Mouse (Mus musculus) heart, embryonic 14.5 days (tissue): ENCODE measurements around the gene Lpin2. TPM values are rescaled to one million over a fixed set of nuclear protein-coding genes. Genes with fewer than 3 reads are reported as not detected.
A peak's percentile ranks its signal among the peaks of the same experiment; 100 is the strongest.

Experiments used
- ATAC-seq: fragments of 200-750 bp; cut with Nextera tagmentation; 2 replicates; pipeline ENCODE4 v1.8.0; 2017; ENCODE audit warnings: low read depth, moderate TSS enrichment; ENCODE audit not compliant: insufficient number of reproducible peaks, insufficient read depth, low FRiP score
- H3K27ac ChIP-seq, 2 experiments: fragments of 200-500 bp in 1 of 2; fragments of 300-500 bp in 1 of 2; sonication (generic) in 1 of 2; replicated peaks in 1 of 2; 2 replicates each; pipeline ENCODE4 v1.5.1; 2012 to 2014; ENCODE audit warnings: low read depth in 2 of 2, low read length in 2 of 2, control low read depth in 1 of 2, mild to moderate bottlenecking in 1 of 2, mixed read lengths in 1 of 2; ENCODE audit not compliant: control insufficient read depth in 1 of 2, insufficient read depth in 1 of 2
- H3K27me3 ChIP-seq: fragments of 300-500 bp; sonication (generic); 2 replicates; pipeline ENCODE4 v1.6.1; 2014; ENCODE audit warnings: mild to moderate bottlenecking, low read length, control low read depth; ENCODE audit not compliant: control insufficient read depth, insufficient read depth
- H3K36me3 ChIP-seq: fragments of 300-500 bp; sonication (generic); 2 replicates; pipeline ENCODE4 v1.6.1; 2014; ENCODE audit warnings: mild to moderate bottlenecking, control low read depth, low read length, mixed read lengths; ENCODE audit not compliant: control insufficient read depth, insufficient read depth
- H3K4me1 ChIP-seq, 2 experiments: fragments of 200-500 bp in 1 of 2; fragments of 300-500 bp in 1 of 2; sonication (generic) in 1 of 2; 2 replicates each; pipeline ENCODE4 v1.6.1; 2012 to 2014; ENCODE audit warnings: low read length in 2 of 2, control low read depth in 1 of 2, mixed read lengths in 1 of 2; ENCODE audit not compliant: control insufficient read depth in 2 of 2, insufficient read depth in 2 of 2
- H3K4me2 ChIP-seq: fragments of 300-500 bp; sonication (generic); 2 replicates; pipeline ENCODE4 v1.6.1; 2014; ENCODE audit warnings: mild to moderate bottlenecking, low read length
- H3K4me3 ChIP-seq, 2 experiments: fragments of 200-500 bp in 1 of 2; fragments of 300-500 bp in 1 of 2; sonication (generic) in 1 of 2; 2 replicates each; pipeline ENCODE4 v1.5.1; 2012 to 2014; ENCODE audit warnings: low read length in 2 of 2, mild to moderate bottlenecking in 2 of 2, control low read depth in 1 of 2, low read depth in 1 of 2, moderate library complexity in 1 of 2; ENCODE audit not compliant: control insufficient read depth in 1 of 2, insufficient read depth in 1 of 2
- H3K9ac ChIP-seq: fragments of 300-500 bp; sonication (generic); 2 replicates; pipeline ENCODE4 v1.6.1; 2014; ENCODE audit warnings: mild to moderate bottlenecking, low read length
- H3K9me3 ChIP-seq: fragments of 300-500 bp; sonication (generic); 2 replicates; pipeline ENCODE4 v1.6.1; 2016; ENCODE audit warnings: low read length, control low read depth; ENCODE audit not compliant: control insufficient read depth
- WGBS: fragments of 180-500 bp; shearing (Covaris S2); extraction: QIAGEN DNeasy Blood & Tissue Kit; methylation state at CpG from one replicate; pipeline ENCODE4 v1.1.7; 2014; 5-methylcytosine and 5-hydroxymethylcytosine counted together
- polyA plus RNA-seq: library from polyadenylated mRNA; unstranded; fragments of >200 nt; fragmentation: Nextera tagmentation; extraction: Ambion mirVana; gene quantifications from 2 replicates; pipeline ENCODE4 v1.2.1, GENCODE M21; 2014

Gene Lpin2
- polyA plus RNA-seq, 1 experiment from 2014 or later, result 15.2 TPM

DNA sequence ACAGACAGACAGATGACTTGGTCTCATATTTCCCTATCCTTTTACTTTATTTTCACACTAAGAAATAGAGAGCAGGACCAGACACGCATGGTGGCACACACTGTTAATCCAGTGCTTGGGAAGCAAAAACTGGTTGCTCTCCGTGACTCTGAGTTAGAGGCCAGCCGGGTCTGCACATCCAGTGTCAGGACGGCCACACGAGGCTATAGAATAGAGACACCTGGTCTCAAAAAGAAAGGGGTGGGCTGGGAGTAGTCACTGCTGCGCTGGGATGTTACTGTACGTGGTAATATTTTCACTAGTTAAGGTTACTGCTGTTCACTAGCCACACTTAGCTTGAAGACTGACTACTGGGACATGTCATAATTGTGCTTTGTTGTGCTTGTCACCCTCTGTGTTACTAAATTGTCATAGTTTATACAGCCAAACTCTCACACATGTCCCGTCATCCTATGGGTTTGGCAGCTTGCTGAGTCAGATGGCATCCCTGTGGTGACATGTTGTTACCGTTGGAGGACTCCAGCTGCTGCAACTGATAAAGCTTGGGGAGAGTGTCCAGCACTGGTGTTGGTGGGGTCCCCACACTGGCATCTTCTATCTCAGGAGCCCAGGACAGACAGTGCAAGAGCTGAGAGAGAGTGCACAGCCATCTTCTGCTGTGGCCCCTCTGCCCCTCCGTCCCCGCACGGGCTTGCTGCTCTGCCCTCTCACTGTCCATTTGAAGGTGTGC, 53.0 kb downstream of the Lpin2 start:
- H3K36me3 ChIP-seq, result peaks cover 63% of the 10 kb centered on the region
- ATAC-seq, result 0 out of 2 replicates have a peak, but pooled peaks have one; percentile 39
- no peak overlapping the region for H3K9ac ChIP-seq
- peaks cover 2 to 9% of the 10 kb centered on the region in 2 experiments; a peak in 2 of 4 replicates for H3K4me1 ChIP-seq
- H3K9me3 ChIP-seq, result no peaks in the 10 kb centered on the region
- H3K4me3 ChIP-seq, result no peak overlapping the region
- WGBS, result 72% methylated on average over 12 of the region's 12 CpGs
- no peak overlapping the region; a peak in 1 of 4 replicates for H3K27ac ChIP-seq
- no peaks in the 10 kb centered on the region for H3K27me3 ChIP-seq
- H3K4me2 ChIP-seq, result no peak overlapping the region

DNA sequence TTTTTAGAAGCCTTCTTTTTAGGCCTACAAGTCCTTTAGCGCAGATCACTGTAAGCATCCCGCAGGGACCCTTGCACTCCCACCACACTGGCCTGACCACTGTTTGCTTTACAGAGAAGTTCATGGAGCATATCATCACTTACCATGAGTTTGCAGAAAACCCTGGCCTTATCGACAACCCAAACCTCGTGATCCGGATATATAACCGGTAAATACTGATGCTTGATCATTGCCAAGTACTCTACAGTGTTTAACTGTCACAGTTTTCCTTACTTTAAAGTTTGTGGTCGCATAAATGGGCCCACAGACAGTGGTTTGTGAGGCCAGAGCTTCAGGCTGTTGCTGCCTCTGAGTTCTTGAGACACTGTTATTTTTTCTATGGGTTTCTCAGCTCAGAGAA, 56.1 kb downstream of the Lpin2 start:
- no peak for ATAC-seq
- 93% methylated on average over 7 of the region's 7 CpGs for WGBS
- no peak overlapping the region for H3K4me2 ChIP-seq

DNA sequence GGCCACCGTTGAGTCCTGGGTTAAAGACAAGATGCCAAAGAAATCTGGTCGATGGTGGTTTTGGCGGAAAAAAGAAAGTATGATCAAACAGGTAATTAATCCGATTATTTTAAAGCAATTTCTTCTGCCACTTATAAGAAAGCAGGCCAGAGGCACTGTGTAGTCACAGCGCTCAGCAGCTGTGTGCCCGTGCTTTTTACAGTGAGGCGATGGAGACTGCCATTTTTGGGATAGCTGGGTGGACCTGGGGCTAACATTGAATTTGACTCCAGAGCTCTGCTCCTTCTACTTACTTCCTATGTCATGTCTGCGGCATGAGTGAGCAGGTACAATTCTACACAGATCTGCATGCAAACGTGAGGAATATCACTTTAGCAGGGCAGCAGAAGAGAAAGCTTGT, 58.5 kb downstream of the Lpin2 start:
- no peaks in the 10 kb centered on the region for H3K9me3 ChIP-seq

More for the DNA sequence above, 56.1 kb downstream of the Lpin2 start:
- Histone ChIP-seq H3K9me3 (no peaks in the 10 kb centered on the region), H3K4me1 (peaks cover under 1 to 6% of the 10 kb centered on the region in 2 experiments; a peak in 2 of 4 replicates), H3K36me3 (peaks cover 76% of the 10 kb centered on the region), H3K27ac (no peak overlapping the region), H3K4me3 (no peak overlapping the region), H3K9ac (no peak overlapping the region), H3K27me3 (no peaks in the 10 kb centered on the region)

DNA sequence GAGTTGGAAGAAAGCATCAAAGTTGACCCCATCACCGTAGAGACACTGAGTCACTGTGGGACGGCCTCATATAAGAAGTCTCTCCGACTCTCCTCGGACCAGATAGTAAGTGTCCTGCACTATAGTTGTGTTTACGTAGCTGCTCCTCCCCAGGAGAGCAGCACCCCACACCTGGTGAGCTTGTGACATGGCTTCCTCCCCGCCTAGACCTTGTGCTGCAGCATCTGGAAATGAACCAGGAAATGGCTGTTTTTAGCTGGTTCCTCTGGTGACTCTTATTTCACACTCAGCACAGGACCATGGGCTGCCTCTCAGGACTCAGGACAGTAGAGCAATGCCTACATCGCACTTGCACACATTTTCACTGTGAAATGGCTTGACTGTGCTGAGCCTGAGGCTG, 60.3 kb downstream of the Lpin2 start:
- no peak for ATAC-seq
- no peaks in the 10 kb centered on the region for H3K27me3 ChIP-seq
- no peak overlapping the region for H3K4me3 ChIP-seq
- H3K4me2 ChIP-seq, result no peak overlapping the region
- H3K9ac ChIP-seq, result no peak overlapping the region
- no peaks in the 10 kb centered on the region for H3K9me3 ChIP-seq
- H3K27ac ChIP-seq, result no peak overlapping the region
- peaks cover 94% of the 10 kb centered on the region for H3K36me3 ChIP-seq
- peaks cover 2% of the 10 kb centered on the region in 2 experiments; a peak in 3 of 4 replicates for H3K4me1 ChIP-seq
- 93% methylated on average over 7 of the region's 7 CpGs for WGBS

More for the DNA sequence above, 58.5 kb downstream of the Lpin2 start:
- no peak overlapping the region for H3K9ac ChIP-seq
- no peak overlapping the region for H3K27ac ChIP-seq
- H3K27me3 ChIP-seq, result no peaks in the 10 kb centered on the region
- H3K4me2 ChIP-seq, result no peak overlapping the region
- H3K4me3 ChIP-seq, result no peak overlapping the region
- 91% methylated on average over 9 of the region's 9 CpGs for WGBS
- H3K4me1 ChIP-seq, result no peaks in the 10 kb centered on the region
- peaks cover 84% of the 10 kb centered on the region for H3K36me3 ChIP-seq
- no peak for ATAC-seq

DNA sequence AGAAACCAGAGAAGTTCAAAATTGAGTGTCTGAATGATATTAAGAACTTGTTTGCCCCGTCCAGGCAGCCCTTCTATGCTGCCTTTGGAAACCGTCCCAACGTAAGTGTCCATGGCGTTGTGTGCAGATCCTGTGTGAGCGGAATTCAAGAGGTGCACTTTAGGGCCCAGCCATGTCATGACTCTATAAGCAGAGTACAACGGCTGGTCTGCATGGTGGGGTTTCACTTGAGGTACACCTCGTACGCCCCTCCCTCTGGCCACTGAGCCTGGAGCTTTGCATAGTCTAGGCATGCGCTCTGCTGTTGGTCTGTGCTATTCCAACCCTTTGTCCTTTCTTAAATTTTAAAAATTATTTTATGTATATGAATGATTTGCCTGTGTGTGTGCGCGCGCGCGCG, 62.8 kb downstream of the Lpin2 start:
- ATAC-seq, result no peak
- 96% methylated on average over 15 of the region's 15 CpGs for WGBS

DNA sequence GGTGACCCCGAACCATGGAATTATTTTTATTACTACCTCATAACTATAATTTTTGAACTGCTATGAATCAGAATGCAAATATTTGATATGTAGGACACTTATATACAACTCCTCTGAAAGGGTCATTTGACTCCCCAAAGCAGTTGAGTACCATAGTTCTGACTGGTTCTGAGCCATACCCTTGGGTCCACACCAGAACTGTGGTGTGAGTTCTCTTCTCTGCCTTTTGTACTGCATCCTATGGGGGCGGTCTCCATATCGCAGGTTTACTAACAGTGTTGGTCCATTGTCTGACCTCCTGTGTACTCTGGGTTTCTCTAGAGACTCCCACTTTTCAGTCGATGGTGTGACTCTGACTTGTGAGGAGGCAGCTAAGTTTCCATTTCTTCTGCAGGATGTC, 63.7 kb downstream of the Lpin2 start:
- Histone ChIP-seq H3K4me1 (peaks cover 23 to 29% of the 10 kb centered on the region in 2 experiments), H3K4me2 (no peak overlapping the region), H3K9ac (no peak overlapping the region), H3K27me3 (no peaks in the 10 kb centered on the region), H3K36me3 (peaks cover 68% of the 10 kb centered on the region), H3K4me3 (no peak overlapping the region), H3K27ac (no peak overlapping the region), H3K9me3 (no peaks in the 10 kb centered on the region)
- 91% methylated on average over 4 of the region's 4 CpGs for WGBS
- no peak for ATAC-seq

More for the DNA sequence above, 62.8 kb downstream of the Lpin2 start:
- Histone ChIP-seq H3K27me3 (no peaks in the 10 kb centered on the region), H3K36me3 (peaks cover 77% of the 10 kb centered on the region), H3K4me1 (peaks cover 17 to 20% of the 10 kb centered on the region in 2 experiments), H3K4me3 (no peak overlapping the region), H3K4me2 (no peak overlapping the region), H3K9ac (no peak overlapping the region), H3K27ac (no peak overlapping the region), H3K9me3 (no peaks in the 10 kb centered on the region)

DNA sequence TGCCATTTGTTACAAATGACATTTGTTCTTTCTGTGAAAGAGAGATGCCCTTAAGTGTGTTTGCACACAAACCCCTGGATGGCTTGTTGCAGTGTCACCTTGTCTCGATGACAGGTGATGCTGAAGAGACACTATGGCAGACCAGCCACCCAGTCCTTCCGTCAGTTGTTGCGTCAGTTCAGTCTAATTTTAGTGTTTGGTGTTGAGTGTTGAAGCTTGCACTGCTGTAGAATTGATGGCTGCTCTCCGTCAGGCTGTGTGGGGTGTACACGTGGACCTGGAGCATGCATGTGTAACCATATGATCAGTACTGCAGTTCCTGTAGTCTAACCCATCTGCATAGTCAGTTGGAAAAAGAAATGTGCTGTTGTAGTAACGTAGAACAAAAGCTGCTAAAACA, 66.6 kb downstream of the Lpin2 start:
- 0 out of 2 replicates have a peak overlapping the region, but pooled peaks have one; percentile 5 for H3K4me2 ChIP-seq
- H3K9ac ChIP-seq, result no peak overlapping the region
- peaks cover 51% of the 10 kb centered on the region for H3K36me3 ChIP-seq
- no peak overlapping the region for H3K4me3 ChIP-seq
- ATAC-seq, result peak; percentile 80
- H3K4me1 ChIP-seq, result peaks cover 45 to 58% of the 10 kb centered on the region in 2 experiments
- no peaks in the 10 kb centered on the region for H3K27me3 ChIP-seq
- H3K9me3 ChIP-seq, result no peaks in the 10 kb centered on the region
- WGBS, result 33% methylated on average over 6 of the region's 6 CpGs
- peak overlapping the region; percentile 66 to 94 for H3K27ac ChIP-seq
